Mouse (Mus musculus): ENCODE measurements around the gene Pgf. TPM values are rescaled to one million over a fixed set of nuclear protein-coding genes. Genes with fewer than 3 reads are reported as not detected.

Gene Pgf
- polyA plus RNA-seq, 1 experiment from 2014 or later, result 0.11 TPM

GRCm38 (mm10) chr12:85197936-85198335, 20.3 kb upstream of the Pgf start:
- Histone ChIP-seq H3K36me3 (ENCODE audit: inconsistent target) (no peaks in the 10 kb centered on the region), H3K79me2 (ENCODE audit: inconsistent target) (no peaks in the 10 kb centered on the region)
- over 99% methylated on average over 8 of the region's 8 CpGs for WGBS (ENCODE audit: missing documents)

GRCm38 (mm10) chr12:85197371-85197770, 19.8 kb upstream of the Pgf start:
- H3K79me2 ChIP-seq (ENCODE audit: inconsistent target), result no peaks in the 10 kb centered on the region
- no peak overlapping the region for H3K4me3 ChIP-seq (ENCODE audit: inconsistent target)
- no peak overlapping the region for H3K27ac ChIP-seq
- no peaks in the 10 kb centered on the region for H3K36me3 ChIP-seq (ENCODE audit: inconsistent target)
- WGBS (ENCODE audit: missing documents), result 90% methylated on average over 6 of the region's 7 CpGs

More at GRCm38 (mm10) chr12:85197936-85198335, 20.3 kb upstream of the Pgf start:
- H3K4me3 ChIP-seq (ENCODE audit: inconsistent target), result no peak overlapping the region
- no peak overlapping the region for H3K27ac ChIP-seq

GRCm38 (mm10) chr12:85196191-85196590, 18.6 kb upstream of the Pgf start:
- H3K4me3 ChIP-seq (ENCODE audit: inconsistent target), result no peak overlapping the region

GRCm38 (mm10) chr12:85195086-85195485, 17.5 kb upstream of the Pgf start:
- Histone ChIP-seq H3K79me2 (ENCODE audit: inconsistent target) (no peaks in the 10 kb centered on the region), H3K4me3 (ENCODE audit: inconsistent target) (no peak overlapping the region), H3K36me3 (ENCODE audit: inconsistent target) (no peaks in the 10 kb centered on the region), H3K27ac (no peak overlapping the region)
- WGBS (ENCODE audit: missing documents), result 93% methylated on average over 5 of the region's 5 CpGs

More at GRCm38 (mm10) chr12:85196191-85196590, 18.6 kb upstream of the Pgf start:
- H3K79me2 ChIP-seq (ENCODE audit: inconsistent target), result no peaks in the 10 kb centered on the region
- no peak overlapping the region for H3K27ac ChIP-seq
- WGBS (ENCODE audit: missing documents), result 96% methylated on average over 10 of the region's 10 CpGs
- no peaks in the 10 kb centered on the region for H3K36me3 ChIP-seq (ENCODE audit: inconsistent target)

- Histone ChIP-seq H3K79me2 (ENCODE audit: inconsistent target) (no peaks in the 10 kb centered on the region), H3K27ac (no peak overlapping the region), H3K4me3 (ENCODE audit: inconsistent target) (no peak overlapping the region), H3K36me3 (ENCODE audit: inconsistent target) (no peaks in the 10 kb centered on the region)
- 92% methylated on average over 4 of the region's 4 CpGs for WGBS (ENCODE audit: missing documents)
Observed at GRCm38 (mm10) chr12:85194623-85195018, 17.0 kb upstream of the Pgf start.

GRCm38 (mm10) chr12:85193923-85194622, 16.5 kb upstream of the Pgf start:
- 96% methylated on average over 11 of the region's 11 CpGs for WGBS (ENCODE audit: missing documents)
- H3K79me2 ChIP-seq (ENCODE audit: inconsistent target), result no peaks in the 10 kb centered on the region
- H3K36me3 ChIP-seq (ENCODE audit: inconsistent target), result no peaks in the 10 kb centered on the region
- no peak overlapping the region for H3K27ac ChIP-seq
- H3K4me3 ChIP-seq (ENCODE audit: inconsistent target), result no peak overlapping the region

- Histone ChIP-seq H3K27ac (no peak overlapping the region; the same call in 1 of the 2 replicates), H3K36me3 (ENCODE audit: inconsistent target) (no peaks in the 10 kb centered on the region), H3K79me2 (ENCODE audit: inconsistent target) (no peaks in the 10 kb centered on the region), H3K4me3 (ENCODE audit: inconsistent target) (no peak overlapping the region)
- whole genome bisulfite sequencing (ENCODE audit: missing documents), result 92% methylated on average over 8 of the region's 10 CpGs
Observed at GRCm38 (mm10) chr12:85193146-85193545, 15.6 kb upstream of the Pgf start.

GRCm38 (mm10) chr12:85192461-85193108, 15.0 kb upstream of the Pgf start:
- 12% methylated on average over 19 of the region's 19 CpGs for WGBS (ENCODE audit: missing documents)
- Histone ChIP-seq H3K27ac (peak overlapping the region; percentile 25), H3K79me2 (ENCODE audit: inconsistent target) (no peaks in the 10 kb centered on the region), H3K4me3 (ENCODE audit: inconsistent target) (no peak overlapping the region), H3K36me3 (ENCODE audit: inconsistent target) (no peaks in the 10 kb centered on the region)

GRCm38 (mm10) chr12:85190290-85190689, 12.7 kb upstream of the Pgf start:
- H3K36me3 ChIP-seq (ENCODE audit: inconsistent target), result no peaks in the 10 kb centered on the region
- no peak overlapping the region for H3K27ac ChIP-seq
- H3K4me3 ChIP-seq (ENCODE audit: inconsistent target), result no peak overlapping the region
- H3K79me2 ChIP-seq (ENCODE audit: inconsistent target), result no peaks in the 10 kb centered on the region
- WGBS (ENCODE audit: missing documents), result 95% methylated on average over 7 of the region's 7 CpGs

- 88% methylated on average over 7 of the region's 7 CpGs for WGBS (ENCODE audit: missing documents)
- Histone ChIP-seq H3K36me3 (ENCODE audit: inconsistent target) (no peaks in the 10 kb centered on the region), H3K79me2 (ENCODE audit: inconsistent target) (no peaks in the 10 kb centered on the region), H3K27ac (no peak overlapping the region), H3K4me3 (ENCODE audit: inconsistent target) (no peak overlapping the region)
Observed at GRCm38 (mm10) chr12:85186361-85186760, 8.8 kb upstream of the Pgf start.

GRCm38 (mm10) chr12:85185810-85186209, 8.2 kb upstream of the Pgf start:
- H3K27ac ChIP-seq, result no peak overlapping the region
- H3K4me3 ChIP-seq (ENCODE audit: inconsistent target), result no peak overlapping the region
- H3K36me3 ChIP-seq (ENCODE audit: inconsistent target), result no peaks in the 10 kb centered on the region
- 98% methylated on average over 8 of the region's 8 CpGs for WGBS (ENCODE audit: missing documents)
- H3K79me2 ChIP-seq (ENCODE audit: inconsistent target), result no peaks in the 10 kb centered on the region

GRCm38 (mm10) chr12:85184118-85184517, 6.5 kb upstream of the Pgf start:
- no peaks in the 10 kb centered on the region for H3K36me3 ChIP-seq (ENCODE audit: inconsistent target)
- 78% methylated on average over 5 of the region's 5 CpGs for WGBS (ENCODE audit: missing documents)
- no peaks in the 10 kb centered on the region for H3K79me2 ChIP-seq (ENCODE audit: inconsistent target)
- no peak overlapping the region for H3K4me3 ChIP-seq (ENCODE audit: inconsistent target)
- no peak overlapping the region for H3K27ac ChIP-seq

- WGBS (ENCODE audit: missing documents), result 16% methylated on average over 5 of the region's 5 CpGs
- Histone ChIP-seq H3K36me3 (ENCODE audit: inconsistent target) (no peaks in the 10 kb centered on the region), H3K4me3 (ENCODE audit: inconsistent target) (no peak overlapping the region), H3K79me2 (ENCODE audit: inconsistent target) (no peaks in the 10 kb centered on the region), H3K27ac (no peak overlapping the region)
Observed at GRCm38 (mm10) chr12:85182898-85183297, 5.3 kb upstream of the Pgf start.

- no peaks in the 10 kb centered on the region for H3K79me2 ChIP-seq (ENCODE audit: inconsistent target)
- H3K36me3 ChIP-seq (ENCODE audit: inconsistent target), result no peaks in the 10 kb centered on the region
- H3K4me3 ChIP-seq (ENCODE audit: inconsistent target), result no peak overlapping the region
- no peak overlapping the region for H3K27ac ChIP-seq
- WGBS (ENCODE audit: missing documents), result 48% methylated on average over 8 of the region's 8 CpGs
Observed at GRCm38 (mm10) chr12:85182345-85182643, 4.7 kb upstream of the Pgf start.

- H3K4me3 ChIP-seq (ENCODE audit: inconsistent target), result no peak overlapping the region
- no peaks in the 10 kb centered on the region for H3K36me3 ChIP-seq (ENCODE audit: inconsistent target)
- no peaks in the 10 kb centered on the region for H3K79me2 ChIP-seq (ENCODE audit: inconsistent target)
- H3K27ac ChIP-seq, result no peak overlapping the region
- WGBS (ENCODE audit: missing documents), result 60% methylated on average over 16 of the region's 17 CpGs
Observed at GRCm38 (mm10) chr12:85181475-85182344, 4.1 kb upstream of the Pgf start.

Measured in macrophage (primary cell).